7 mouse cellular contexts compared by ENCODE assay signal in the genomic region with DNA sequence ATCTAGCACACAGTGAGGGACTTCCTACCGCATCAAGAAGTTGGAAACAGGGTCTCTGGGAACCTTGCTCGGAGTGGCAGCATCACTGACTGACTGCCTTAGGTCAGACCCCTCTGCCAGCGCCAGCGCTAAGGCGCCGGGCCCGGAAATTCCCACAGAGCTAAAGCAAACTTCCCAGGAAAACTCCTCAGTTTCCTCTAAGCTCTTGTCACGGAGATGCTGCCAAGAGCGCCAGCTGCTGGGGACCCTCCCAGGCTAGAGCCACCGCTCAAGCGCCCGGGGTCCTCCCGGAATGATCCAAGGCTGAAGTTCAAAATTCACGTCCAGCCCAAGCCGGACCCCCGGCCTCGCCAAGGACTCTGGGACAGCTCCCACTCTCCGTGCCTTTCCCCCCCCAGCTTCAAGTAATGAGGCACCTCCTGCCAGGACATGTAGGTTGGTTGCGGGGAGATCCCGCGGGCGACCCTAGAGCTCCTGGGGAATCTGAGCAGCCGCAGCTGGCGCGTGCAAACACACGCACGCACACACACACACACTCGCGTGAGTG. TPM values are rescaled to one million over a fixed set of nuclear protein-coding genes. Genes with fewer than 3 reads are reported as not detected.
A peak's percentile ranks its signal among the peaks of the same experiment; 100 is the strongest.
DNase-seq lines count a peak whose midpoint lies in the region; ATAC-seq and TF ChIP-seq lines count a peak whose summit lies in the region.

No protein-coding gene starts in this region.

- 0 out of 2 replicates have a peak, but pooled peaks cover 3% of the 10 kb centered on the region for H3K27me3 ChIP-seq in heart, embryonic 12.5 days (replicated peaks)
- no peaks in the 10 kb centered on the region for H3K27me3 ChIP-seq in kidney, postnatal 0 days (ENCODE audit: insufficient read depth, low read length)

- peaks cover 17% of the 10 kb centered on the region for H3K4me1 ChIP-seq in brown adipose tissue, adult 24 weeks (ENCODE audit: control insufficient read depth, insufficient read depth, insufficient read length, low read length)
- peaks cover 33% of the 10 kb centered on the region for H3K4me1 ChIP-seq in heart, embryonic 12.5 days (replicated peaks)
- H3K4me1 ChIP-seq in kidney, postnatal 0 days (replicated peaks; ENCODE audit: insufficient read depth, low read length), result peaks cover 31% of the 10 kb centered on the region

- peak; percentile 15; the same call in 1 of the 2 replicates for ATAC-seq in heart, embryonic 12.5 days (ENCODE audit: insufficient number of reproducible peaks, low FRiP score)
- no peak for ATAC-seq in kidney, postnatal 0 days (replicated peaks; ENCODE audit: low FRiP score, low read depth)

- H3K9me3 ChIP-seq in heart, embryonic 12.5 days (replicated peaks), result no peaks in the 10 kb centered on the region
- no peaks in the 10 kb centered on the region for H3K9me3 ChIP-seq in kidney, postnatal 0 days (replicated peaks; ENCODE audit: low read length)

- peak; percentile 47 for DNase-seq in Muller cell, postnatal 12 days (ENCODE audit: inconsistent ontology term)
- peak; percentile 75 for DNase-seq in kidney, postnatal 0 days (ENCODE audit: low spot score)
- DNase-seq in lung, postnatal 36 days, result peak; percentile 81
- DNase-seq in frontal cortex, adult 2 months (ENCODE audit: extremely low spot score in 1 of 2, low spot score in 1 of 2), result no peak
- no peak for DNase-seq in cerebellum, adult 8-10 months

- 1% methylated on average over 29 of the region's 29 CpGs for WGBS in heart, embryonic 12.5 days
- WGBS in kidney, postnatal 0 days, result under 1% methylated on average over 29 of the region's 29 CpGs

- peak overlapping the region; percentile 91 for H3K9ac ChIP-seq in heart, embryonic 12.5 days
- H3K9ac ChIP-seq in kidney, postnatal 0 days (ENCODE audit: low read depth, low read length), result peak overlapping the region; percentile 95

- peak overlapping the region; percentile 93 for H3K27ac ChIP-seq in brown adipose tissue, adult 24 weeks (replicated peaks; ENCODE audit: low read depth, low read length)
- H3K27ac ChIP-seq in heart, embryonic 12.5 days (ENCODE audit: poor library complexity, severe bottlenecking), result peak overlapping the region; percentile 88; the same call in 1 of the 2 replicates
- H3K27ac ChIP-seq in kidney, postnatal 0 days, result peak overlapping the region; percentile 97

- H3K4me3 ChIP-seq in brown adipose tissue, adult 24 weeks (ENCODE audit: insufficient read depth, low read depth, low read length), result peak overlapping the region; percentile 88
- H3K4me3 ChIP-seq in heart, embryonic 12.5 days, result peak overlapping the region; percentile 90
- peak overlapping the region; percentile 80 for H3K4me3 ChIP-seq in kidney, postnatal 0 days (replicated peaks; ENCODE audit: low read depth, low read length)

- TF ChIP-seq CTCF in kidney, postnatal 0 days (IDR thresholded peaks at IDR 0.05; ENCODE audit: low read depth), result 0 out of 2 replicates have a peak, but pooled peaks have one; percentile 15

- H3K36me3 ChIP-seq in heart, embryonic 12.5 days, result no peaks in the 10 kb centered on the region
- H3K36me3 ChIP-seq in kidney, postnatal 0 days (ENCODE audit: insufficient read depth, low read length), result no peaks in the 10 kb centered on the region

- peak overlapping the region; percentile 99 for H3K4me2 ChIP-seq in heart, embryonic 12.5 days
- H3K4me2 ChIP-seq in kidney, postnatal 0 days (ENCODE audit: low read length), result peak overlapping the region; percentile 95

RNA-seq across cellular contexts. Expression of a gene that starts 1.5 kb away (rescaled TPM):
- polyA plus RNA-seq in brown adipose tissue, adult 24 weeks (2012; ENCODE audit: insufficient read depth, insufficient read length, missing spikeins), result 5.5 and 6.6 TPM in 2 replicates
- 6.6 and 6.8 TPM in 2 replicates for polyA plus RNA-seq in heart, embryonic 12.5 days (2016; fragmentation: Nextera tagmentation; extraction: Ambion mirVana)
- polyA plus RNA-seq in kidney, postnatal 0 days (2015; fragmentation: Nextera tagmentation; extraction: Ambion mirVana), result 12.0 and 13.7 TPM in 2 replicates
- 18.1 and 19.6 TPM in 2 replicates for polyA plus RNA-seq in frontal cortex, adult 2 months (2012; rRNA removed)

RNA-seq across cellular contexts. Expression of a gene that starts 59.3 kb away (rescaled TPM):
- not detected in 2 replicates for polyA plus RNA-seq in brown adipose tissue, adult 24 weeks (2012; ENCODE audit: insufficient read depth, insufficient read length, missing spikeins)
- polyA plus RNA-seq in heart, embryonic 12.5 days (2016; fragmentation: Nextera tagmentation; extraction: Ambion mirVana), result 1.7 and 2.1 TPM in 2 replicates
- polyA plus RNA-seq in kidney, postnatal 0 days (2015; fragmentation: Nextera tagmentation; extraction: Ambion mirVana), result 4.4 and 5.1 TPM in 2 replicates
- 7.8 and 8.6 TPM in 2 replicates for polyA plus RNA-seq in frontal cortex, adult 2 months (2012; rRNA removed)

Comparison
In these comparisons a context has a peak if more than half of its experiments do, and no peak if none do; other contexts are left out.
1. DNase-seq: peak in Muller cell, postnatal 12 days (single experiment), kidney, postnatal 0 days (single experiment) and lung, postnatal 36 days (single experiment); none in frontal cortex, adult 2 months (0 of 2) and cerebellum, adult 8-10 months (single experiment).
2. Peak in every context shown above with its lines, with median percentiles within 50 percentile points of each other: H3K27ac ChIP-seq and H3K4me3 ChIP-seq.